Mouse (Mus musculus): ENCODE measurements around the gene Slc2a4. TPM values are rescaled to one million over a fixed set of nuclear protein-coding genes. Genes with fewer than 3 reads are reported as not detected.
"Not testable (repeated sequence)": the region's sequence is repeated elsewhere in the genome, so short reads cannot be mapped to it uniquely, and the experiment has no call there.

Slc2a4 gene
- polyA plus RNA-seq, 1 experiment from 2014 or later: 21.7 TPM

DNA sequence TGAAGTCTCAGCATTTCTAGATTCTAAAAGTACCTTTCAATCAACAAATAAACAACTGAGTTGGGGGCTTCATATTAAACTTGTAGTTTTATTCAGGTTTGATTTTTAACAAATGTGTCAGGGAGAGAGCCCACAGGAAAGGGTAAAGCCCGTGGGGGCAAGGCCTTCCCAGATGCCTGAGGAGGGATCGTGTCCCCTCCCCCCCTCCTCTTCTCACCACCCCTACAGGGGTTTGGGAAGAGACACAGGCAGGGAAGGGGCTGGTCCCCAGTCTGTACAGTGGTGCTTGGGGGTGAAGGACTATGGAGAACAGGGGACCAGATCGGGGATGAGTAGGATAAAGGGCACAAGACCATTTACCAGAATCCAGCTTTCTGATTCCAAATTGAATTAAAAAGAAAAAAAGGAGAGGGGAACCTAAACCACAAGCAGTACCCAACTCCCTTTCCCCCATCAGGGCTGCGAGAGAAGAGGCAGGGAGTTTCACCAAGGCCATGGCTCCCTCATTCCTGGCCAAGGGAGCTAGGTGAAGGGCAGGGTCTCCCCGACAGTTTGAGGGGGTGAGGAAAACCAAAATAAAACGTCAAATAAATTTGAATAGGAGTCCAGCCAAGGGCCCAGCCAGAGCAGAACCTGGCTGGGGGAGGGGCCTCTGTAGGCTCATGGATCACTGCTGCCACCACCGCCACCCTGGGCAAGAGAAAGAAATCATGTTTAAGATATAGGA lies 31.2 kb downstream of the Slc2a4 start:
- H3K4me2 ChIP-seq (replicated peaks): not testable (repeated sequence)

GRCm38 (mm10) chr11:69915667-69916627 lies 32.0 kb downstream of the Slc2a4 start:
- WGBS: 62% methylated on average over 5 of the region's 5 CpGs
- no peak overlapping the region for H3K27ac ChIP-seq (replicated peaks)
- H3K4me2 ChIP-seq (replicated peaks): peak overlapping the region; percentile 89; the same call in 1 of the 2 replicates
- H3K36me3 ChIP-seq: peaks cover 69% of the 10 kb centered on the region
- H3K4me1 ChIP-seq: peaks cover 46% of the 10 kb centered on the region
- H3K27me3 ChIP-seq: no peaks in the 10 kb centered on the region
- no peak for ATAC-seq (ENCODE audit: insufficient number of reproducible peaks, low FRiP score, low TSS enrichment, low read depth)
- H3K9ac ChIP-seq: no peak overlapping the region
- H3K9me3 ChIP-seq (replicated peaks): no peaks in the 10 kb centered on the region
- H3K4me3 ChIP-seq (replicated peaks): peak overlapping the region; percentile 75

More for the DNA sequence above, 31.2 kb downstream of the Slc2a4 start:
- Histone ChIP-seq H3K4me1 (peaks cover 46% of the 10 kb centered on the region), H3K36me3 (peaks cover 60% of the 10 kb centered on the region)
- H3K9ac ChIP-seq; H3K27ac ChIP-seq (replicated peaks); ATAC-seq (ENCODE audit: insufficient number of reproducible peaks, low FRiP score, low TSS enrichment, low read depth); H3K27me3 ChIP-seq; H3K4me3 ChIP-seq (replicated peaks); H3K9me3 ChIP-seq (replicated peaks): not testable (repeated sequence)
- WGBS: 44% methylated on average over 7 of the region's 7 CpGs

DNA sequence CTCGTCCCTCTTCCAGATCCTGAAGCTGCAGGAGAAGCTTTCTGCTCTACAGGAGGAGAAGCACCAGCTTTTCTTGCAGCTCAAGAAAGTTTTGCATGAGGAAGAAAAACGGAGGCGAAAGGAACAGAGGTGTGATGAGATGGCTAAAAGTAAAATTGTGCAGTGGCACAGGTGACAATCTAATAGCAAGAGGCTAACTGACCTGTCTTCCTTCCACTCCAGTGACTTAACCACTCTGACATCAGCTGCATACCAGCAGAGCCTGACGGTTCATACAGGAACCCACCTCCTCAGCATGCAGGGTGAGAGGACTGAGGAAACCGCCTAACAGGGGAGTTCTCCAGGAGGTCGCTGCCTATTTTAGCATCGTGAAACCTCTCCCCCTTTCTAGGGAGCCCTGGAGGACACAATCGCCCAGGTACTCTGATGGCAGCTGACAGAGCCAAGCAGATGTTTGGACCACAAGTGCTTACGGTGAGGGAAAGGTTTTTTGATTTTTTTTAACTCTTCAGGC lies 33.0 kb downstream of the Slc2a4 start:
- Histone ChIP-seq H3K4me1 (peaks cover 46% of the 10 kb centered on the region), H3K4me2 (replicated peaks) (peak overlapping the region; percentile 89), H3K9ac (peak overlapping the region; percentile 80; the same call in 1 of the 2 replicates), H3K27ac (replicated peaks) (0 out of 2 replicates have a peak overlapping the region, but pooled peaks have one; percentile 92), H3K27me3 (no peaks in the 10 kb centered on the region), H3K9me3 (replicated peaks) (no peaks in the 10 kb centered on the region), H3K36me3 (peaks cover 79% of the 10 kb centered on the region), H3K4me3 (replicated peaks) (peak overlapping the region; percentile 75)
- 27% methylated on average over 9 of the region's 9 CpGs for WGBS
- ATAC-seq (ENCODE audit: insufficient number of reproducible peaks, low FRiP score, low TSS enrichment, low read depth): no peak

GRCm38 (mm10) chr11:69914372-69914764 lies 33.6 kb downstream of the Slc2a4 start:
- Histone ChIP-seq H3K36me3 (peaks cover 85% of the 10 kb centered on the region), H3K4me3 (replicated peaks) (peak overlapping the region; percentile 75)
- ATAC-seq (ENCODE audit: insufficient number of reproducible peaks, low FRiP score, low TSS enrichment, low read depth): 0 out of 2 replicates have a peak, but pooled peaks have one; percentile 4

DNA sequence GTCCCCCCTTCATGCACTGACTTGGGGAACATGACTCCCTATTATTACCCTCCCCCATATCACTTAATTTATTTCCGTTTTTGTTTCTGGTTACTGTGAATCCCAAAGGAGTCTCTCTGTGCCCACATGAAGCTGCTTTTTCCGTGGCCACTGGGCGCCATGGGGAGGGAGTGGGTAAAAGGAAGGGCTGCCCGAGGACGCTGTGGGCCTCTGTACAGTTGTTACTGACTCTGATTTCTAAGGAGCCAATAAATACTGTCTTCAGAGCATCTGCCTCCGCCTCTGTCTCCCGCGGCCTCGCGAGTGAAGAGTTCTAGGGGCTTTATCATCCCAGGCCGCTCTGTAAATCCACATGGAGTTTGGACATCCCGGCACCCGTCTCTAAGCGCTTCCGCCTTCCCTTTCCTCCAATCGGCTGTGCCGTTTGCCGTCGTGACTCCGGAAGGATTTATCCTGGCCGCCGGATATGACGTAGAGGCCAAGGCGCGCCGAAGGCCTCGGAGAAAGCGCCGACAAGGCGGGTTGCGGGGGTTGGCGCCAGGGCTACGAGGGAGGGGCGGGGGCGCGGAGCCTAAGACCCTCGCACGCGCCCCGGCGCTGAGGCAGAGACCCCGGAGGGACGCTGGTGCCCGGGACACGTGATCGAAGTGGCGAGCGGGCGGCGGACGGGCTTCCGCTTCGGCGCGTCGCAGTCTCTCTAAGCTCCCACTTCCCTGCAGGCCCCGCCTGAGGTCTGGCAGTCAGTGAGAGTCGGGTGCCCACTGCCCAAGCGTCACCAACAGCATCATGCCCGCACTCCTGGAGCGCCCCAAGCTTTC lies 34.2 kb downstream of the Slc2a4 start, which contains the start of gene Gps2:
Gps2 (plus strand) TSS at position 335 of the 818 bp plus-strand sequence.
- Histone ChIP-seq H3K27me3 (no peaks in the 10 kb centered on the region), H3K9ac (peak within 1 kb of the TSS; percentile 80), H3K4me1 (peaks cover 37% of the 10 kb centered on the region), H3K4me3 (replicated peaks) (peak within 1 kb of the TSS; percentile 75), H3K9me3 (replicated peaks) (no peaks in the 10 kb centered on the region), H3K27ac (replicated peaks) (peak within 1 kb of the TSS; percentile 92), H3K4me2 (replicated peaks) (peak within 1 kb of the TSS; percentile 89), H3K36me3 (peaks cover 85% of the 10 kb centered on the region)
- ATAC-seq (ENCODE audit: insufficient number of reproducible peaks, low FRiP score, low TSS enrichment, low read depth): peak; percentile 89
- WGBS: 1% methylated on average over 61 of the region's 61 CpGs

More at GRCm38 (mm10) chr11:69914372-69914764, 33.6 kb downstream of the Slc2a4 start:
- H3K27ac ChIP-seq (replicated peaks): peak overlapping the region; percentile 92
- peak overlapping the region; percentile 89 for H3K4me2 ChIP-seq (replicated peaks)
- H3K27me3 ChIP-seq: no peaks in the 10 kb centered on the region
- no peaks in the 10 kb centered on the region for H3K9me3 ChIP-seq (replicated peaks)
- peaks cover 43% of the 10 kb centered on the region for H3K4me1 ChIP-seq
- WGBS: 3% methylated on average over 17 of the region's 17 CpGs
- H3K9ac ChIP-seq: peak overlapping the region; percentile 80

DNA sequence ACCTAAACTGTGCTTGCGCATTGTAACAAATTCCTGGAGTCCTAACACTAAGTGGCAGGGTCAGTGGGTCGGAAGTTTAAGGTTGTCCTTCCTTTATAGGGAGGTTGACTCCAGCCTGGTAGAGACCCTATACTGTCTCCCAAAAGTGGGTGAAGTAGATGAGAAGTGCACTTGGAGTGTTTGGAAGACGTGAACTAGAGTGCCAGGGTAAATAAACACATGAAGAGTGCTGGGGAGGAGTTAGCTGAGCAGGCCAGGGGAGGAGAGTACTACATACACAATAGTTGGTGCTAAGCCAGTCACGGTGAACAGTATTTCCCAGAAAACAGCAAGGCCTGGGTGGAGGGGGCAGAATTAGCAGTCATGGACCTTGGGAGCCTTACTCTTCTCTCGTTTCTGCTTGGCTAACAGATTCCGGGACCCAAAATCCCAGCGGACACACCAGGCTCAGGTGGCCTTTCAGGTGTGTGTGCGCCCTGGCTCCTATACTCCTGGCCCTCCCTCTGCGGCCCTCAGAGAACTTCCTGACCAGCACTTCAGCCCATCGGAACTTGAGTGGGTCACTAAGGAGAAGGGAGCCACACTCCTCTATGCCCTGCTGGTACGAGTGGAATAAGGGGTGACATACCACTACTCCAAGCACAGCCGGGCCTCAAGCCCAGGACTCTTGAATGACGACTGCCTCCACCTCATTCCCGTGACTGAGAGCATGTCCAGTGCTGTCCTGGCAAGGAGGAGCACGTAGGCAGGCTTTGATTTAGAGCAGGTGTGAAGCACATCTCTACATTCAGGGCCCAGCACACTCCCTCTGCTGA lies 35.1 kb downstream of the Slc2a4 start:
- H3K27ac ChIP-seq (replicated peaks): peak overlapping the region; percentile 92; the same call in 1 of the 2 replicates
- H3K9me3 ChIP-seq (replicated peaks): no peaks in the 10 kb centered on the region
- H3K4me2 ChIP-seq (replicated peaks): peak overlapping the region; percentile 89
- 0 out of 2 replicates have a peak overlapping the region, but pooled peaks have one; percentile 80 for H3K9ac ChIP-seq
- ATAC-seq (ENCODE audit: insufficient number of reproducible peaks, low FRiP score, low TSS enrichment, low read depth): no peak
- WGBS: 73% methylated on average over 15 of the region's 15 CpGs
- no peaks in the 10 kb centered on the region for H3K27me3 ChIP-seq
- peaks cover 30% of the 10 kb centered on the region for H3K4me1 ChIP-seq
- H3K36me3 ChIP-seq: peaks cover 85% of the 10 kb centered on the region
- peak overlapping the region; percentile 75 for H3K4me3 ChIP-seq (replicated peaks)

GRCm38 (mm10) chr11:69911701-69912100 lies 36.3 kb downstream of the Slc2a4 start:
- Histone ChIP-seq H3K36me3 (peaks cover 85% of the 10 kb centered on the region), H3K27ac (replicated peaks) (no peak overlapping the region), H3K4me1 (peaks cover 30% of the 10 kb centered on the region), H3K4me2 (replicated peaks) (no peak overlapping the region), H3K4me3 (replicated peaks) (no peak overlapping the region), H3K9me3 (replicated peaks) (no peaks in the 10 kb centered on the region), H3K9ac (no peak overlapping the region), H3K27me3 (no peaks in the 10 kb centered on the region)
- 82% methylated on average over 6 of the region's 6 CpGs for WGBS
- ATAC-seq (ENCODE audit: insufficient number of reproducible peaks, low FRiP score, low TSS enrichment, low read depth): no peak

DNA sequence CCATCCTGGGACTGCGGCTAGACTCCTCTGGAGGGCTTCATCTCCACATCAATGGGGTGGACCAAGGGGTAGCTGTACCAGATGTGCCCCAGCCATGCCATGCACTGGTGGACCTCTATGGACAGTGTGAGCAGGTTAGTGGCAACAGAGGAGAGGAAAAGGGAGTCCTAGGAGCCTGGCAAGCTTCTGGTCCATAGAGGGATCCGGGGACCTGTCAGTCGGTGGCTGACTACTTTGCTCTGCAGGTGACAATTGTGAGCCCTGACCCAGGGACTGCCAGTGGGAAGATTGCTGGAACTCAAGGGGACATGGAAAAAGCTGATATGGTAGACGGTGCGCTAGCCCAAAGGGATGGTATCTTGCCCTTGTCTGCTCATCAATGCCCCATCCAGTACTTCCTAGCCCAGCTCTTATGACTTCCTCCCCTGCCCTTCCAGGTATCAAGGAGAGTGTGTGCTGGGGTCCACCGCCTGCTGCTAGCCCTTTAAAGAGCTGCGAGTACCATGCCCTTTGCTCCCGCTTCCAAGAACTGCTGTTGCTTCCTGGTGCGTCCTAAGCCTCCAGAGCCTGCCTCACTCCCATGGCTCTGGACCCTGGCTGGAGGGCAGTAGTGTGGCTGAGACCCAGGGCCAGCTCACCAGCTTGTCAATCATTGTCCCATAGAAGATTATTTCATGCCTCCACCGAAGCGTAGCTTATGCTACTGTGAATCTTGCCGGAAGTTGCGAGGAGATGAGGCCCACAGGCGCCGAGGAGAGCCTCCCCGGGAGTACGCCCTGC lies 37.0 kb downstream of the Slc2a4 start:
- Histone ChIP-seq H3K4me1 (peaks cover 25% of the 10 kb centered on the region), H3K27me3 (no peaks in the 10 kb centered on the region), H3K4me2 (replicated peaks) (no peak overlapping the region), H3K4me3 (replicated peaks) (no peak overlapping the region), H3K9me3 (replicated peaks) (no peaks in the 10 kb centered on the region), H3K27ac (replicated peaks) (no peak overlapping the region), H3K9ac (no peak overlapping the region), H3K36me3 (peaks cover 85% of the 10 kb centered on the region)
- WGBS: 94% methylated on average over 17 of the region's 17 CpGs
- ATAC-seq (ENCODE audit: insufficient number of reproducible peaks, low FRiP score, low TSS enrichment, low read depth): no peak

DNA sequence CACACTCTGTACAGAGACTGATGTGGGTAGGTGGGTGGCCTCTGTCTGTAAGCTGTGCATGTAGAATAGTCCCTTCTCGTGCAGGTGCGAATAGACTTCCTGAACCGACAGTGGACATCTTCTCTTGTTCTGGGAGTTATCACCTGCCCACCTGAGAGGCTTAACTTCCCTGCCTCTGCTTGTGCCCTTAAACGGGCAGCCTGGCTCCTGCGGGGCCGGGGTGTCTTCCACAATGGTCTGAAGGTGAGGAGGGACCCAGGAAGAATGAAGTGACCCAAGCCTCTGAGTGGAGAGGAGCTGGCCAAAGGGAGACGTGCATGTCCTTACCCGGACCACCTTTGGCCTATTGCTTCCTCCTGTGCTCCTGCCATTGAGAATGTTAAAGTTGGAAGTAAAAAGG lies 37.8 kb downstream of the Slc2a4 start:
- peaks cover 17% of the 10 kb centered on the region for H3K4me1 ChIP-seq
- peaks cover 85% of the 10 kb centered on the region for H3K36me3 ChIP-seq
- no peaks in the 10 kb centered on the region for H3K9me3 ChIP-seq (replicated peaks)
- no peak overlapping the region for H3K4me3 ChIP-seq (replicated peaks)
- no peak overlapping the region for H3K27ac ChIP-seq (replicated peaks)
- H3K27me3 ChIP-seq: no peaks in the 10 kb centered on the region
- 91% methylated on average over 8 of the region's 8 CpGs for WGBS
- ATAC-seq (ENCODE audit: insufficient number of reproducible peaks, low FRiP score, low TSS enrichment, low read depth): no peak
- no peak overlapping the region for H3K4me2 ChIP-seq (replicated peaks)
- H3K9ac ChIP-seq: no peak overlapping the region

Measured in embryonic facial prominence, embryonic 15.5 days (tissue).